Mouse (Mus musculus) neutrophil, adult 5-6 weeks (primary cell): ENCODE results near the gene Metap2. TPM values are rescaled to one million over a fixed set of nuclear protein-coding genes. Genes with fewer than 3 reads are reported as not detected.

Experiments
- ATAC-seq: fragments of 151-379, 151-347 bp; 2 replicates; pipeline ENCODE4 v1.8.0; 2017; ENCODE audit warnings: mild to moderate bottlenecking, moderate TSS enrichment; ENCODE audit not compliant: insufficient number of reproducible peaks, poor library complexity, low FRiP score, severe bottlenecking; ENCODE audit errors: extremely low read depth
- total RNA-seq: library from RNA; stranded (forward); fragments of 200-1000 nt; gene quantifications from 2 replicates; pipeline ENCODE4 v1.2.3, GENCODE M21; 2017

Gene Metap2
- total RNA-seq, 1 experiment from 2014 or later = 85.2 TPM

- ATAC-seq = no peak
Observed at GRCm38 (mm10) chr10:93912917-93913316, 16.0 kb upstream of the Metap2 start.

- ATAC-seq = no peak
Observed at GRCm38 (mm10) chr10:93912136-93912855, 15.4 kb upstream of the Metap2 start.

DNA sequence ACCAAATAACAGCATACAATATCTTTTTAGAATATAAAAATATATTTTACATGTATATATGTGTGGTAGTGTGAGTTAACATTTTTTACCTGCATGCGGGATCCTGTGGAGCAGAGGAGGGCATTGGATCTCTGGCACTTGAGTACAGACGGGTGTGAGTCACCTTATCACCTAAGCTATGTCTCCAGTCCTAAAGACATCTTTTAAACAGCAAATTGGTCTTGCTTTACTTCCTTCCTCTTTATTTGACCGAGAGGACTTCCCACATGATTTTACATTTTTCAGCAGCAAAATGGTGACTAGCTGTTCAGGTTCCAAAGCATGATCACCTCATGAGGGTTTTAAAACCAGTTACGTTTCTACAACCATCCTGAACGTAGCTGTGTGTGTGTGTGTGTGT lies 14.4 kb upstream of the Metap2 start:
- ATAC-seq = no peak

DNA sequence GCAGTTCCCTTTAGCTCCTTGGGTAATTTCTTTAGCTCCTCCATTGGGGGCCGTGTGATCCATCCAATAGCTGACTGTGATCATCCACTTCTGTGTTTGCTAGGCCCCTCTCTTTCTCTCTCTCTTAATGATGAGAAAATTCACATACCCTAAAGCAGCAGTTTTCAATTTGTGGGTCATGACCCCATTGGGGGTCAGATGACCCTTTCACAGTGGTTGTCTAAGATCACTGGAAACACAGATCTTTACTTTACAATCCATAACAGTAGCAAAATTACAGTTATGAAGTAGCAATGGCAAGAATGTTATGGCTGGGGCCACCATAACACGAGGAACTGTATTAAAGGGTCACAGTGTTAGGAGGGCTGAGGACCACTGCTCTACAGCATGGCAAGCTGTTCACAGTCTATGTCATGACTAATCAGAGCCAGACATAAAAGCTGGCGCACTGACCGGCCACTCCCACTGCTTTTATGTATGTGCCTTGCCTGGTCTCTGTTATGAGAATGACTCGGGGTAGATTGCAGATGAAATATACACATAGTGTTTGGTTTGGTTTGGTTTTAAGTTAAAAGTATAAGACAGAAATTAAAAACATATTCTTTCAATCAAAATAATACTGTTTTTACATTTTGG lies 13.0 kb upstream of the Metap2 start:
- no peak for ATAC-seq

GRCm38 (mm10) chr10:93909015-93909414 lies 12.1 kb upstream of the Metap2 start:
- no peak for ATAC-seq

GRCm38 (mm10) chr10:93908540-93908939 lies 11.6 kb upstream of the Metap2 start:
- no peak for ATAC-seq

GRCm38 (mm10) chr10:93907376-93907775 lies 10.5 kb upstream of the Metap2 start:
- no peak for ATAC-seq

GRCm38 (mm10) chr10:93899907-93900306 lies 3.0 kb upstream of the Metap2 start:
- no peak for ATAC-seq

- no peak for ATAC-seq
Observed at GRCm38 (mm10) chr10:93899303-93899702, 2.4 kb upstream of the Metap2 start.

- ATAC-seq = no peak
Observed at GRCm38 (mm10) chr10:93892551-93892950, 4.3 kb downstream of the Metap2 start.

DNA sequence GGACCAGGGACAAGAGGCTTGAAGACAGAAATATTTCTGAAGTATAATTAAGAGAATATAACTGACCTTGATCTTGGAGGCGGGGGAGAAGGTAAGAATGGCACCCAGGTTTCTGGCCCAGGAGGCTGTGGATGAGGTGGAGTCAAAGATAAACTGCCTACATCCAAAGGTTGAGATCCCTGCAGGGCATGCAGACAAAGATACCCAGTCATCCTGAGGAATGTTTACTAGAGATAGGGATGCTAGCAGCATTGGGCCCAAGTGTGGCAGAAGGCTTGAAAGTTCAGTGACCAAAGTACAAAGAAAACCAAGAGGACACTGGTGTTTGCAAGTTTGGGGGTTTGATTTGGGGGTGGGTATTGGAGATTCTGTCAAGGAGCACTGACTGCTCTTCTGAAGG lies 5.9 kb downstream of the Metap2 start:
- ATAC-seq = no peak

GRCm38 (mm10) chr10:93890565-93890964 lies 6.3 kb downstream of the Metap2 start:
- no peak for ATAC-seq

DNA sequence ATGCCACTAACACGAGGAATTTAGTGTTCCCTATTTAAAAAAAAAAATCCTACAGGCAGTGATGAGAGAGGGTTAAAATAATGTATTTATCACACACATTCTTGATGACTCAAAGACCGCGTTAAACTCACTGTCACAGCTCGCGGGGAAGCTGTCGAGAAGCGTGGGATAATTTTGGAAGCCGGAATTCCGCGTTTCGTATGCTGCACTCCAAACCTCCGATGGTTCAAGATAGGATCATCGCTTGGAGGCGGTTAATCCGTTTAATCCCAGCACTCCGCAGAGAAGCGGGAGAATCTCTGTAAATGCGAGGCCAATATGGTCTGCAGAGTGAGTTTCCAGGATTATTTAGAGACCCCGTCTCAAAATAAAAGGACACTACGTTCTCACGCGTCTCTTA lies 6.9 kb downstream of the Metap2 start:
- ATAC-seq = no peak

DNA sequence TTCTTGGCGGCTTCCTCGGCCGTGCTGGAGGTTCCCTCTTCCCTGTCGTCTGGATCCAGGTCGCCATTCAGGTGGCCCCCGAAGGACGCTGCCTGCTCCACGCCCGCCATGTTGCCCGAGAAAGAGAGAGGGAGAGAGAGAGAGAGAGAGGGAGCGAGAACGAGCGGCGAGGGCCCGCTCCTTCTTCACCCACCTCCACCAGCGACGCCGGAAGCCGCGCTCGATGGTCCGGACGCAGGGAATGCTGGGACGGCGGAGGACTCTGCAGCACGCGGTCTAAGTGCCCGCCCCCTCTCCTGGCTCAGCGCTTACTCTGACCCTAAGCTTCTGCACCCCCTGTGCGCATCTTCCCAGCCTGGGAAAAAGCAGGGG lies 7.3 kb downstream of the Metap2 start:
- ATAC-seq = peak; percentile 79

- peak; percentile 7; the same call in 1 of the 2 replicates for ATAC-seq
Observed at GRCm38 (mm10) chr10:93888935-93889578, 7.8 kb downstream of the Metap2 start.

GRCm38 (mm10) chr10:93888590-93888934 lies 8.3 kb downstream of the Metap2 start:
- ATAC-seq = no peak

- no peak for ATAC-seq
Observed at GRCm38 (mm10) chr10:93885839-93886477, 10.9 kb downstream of the Metap2 start.

DNA sequence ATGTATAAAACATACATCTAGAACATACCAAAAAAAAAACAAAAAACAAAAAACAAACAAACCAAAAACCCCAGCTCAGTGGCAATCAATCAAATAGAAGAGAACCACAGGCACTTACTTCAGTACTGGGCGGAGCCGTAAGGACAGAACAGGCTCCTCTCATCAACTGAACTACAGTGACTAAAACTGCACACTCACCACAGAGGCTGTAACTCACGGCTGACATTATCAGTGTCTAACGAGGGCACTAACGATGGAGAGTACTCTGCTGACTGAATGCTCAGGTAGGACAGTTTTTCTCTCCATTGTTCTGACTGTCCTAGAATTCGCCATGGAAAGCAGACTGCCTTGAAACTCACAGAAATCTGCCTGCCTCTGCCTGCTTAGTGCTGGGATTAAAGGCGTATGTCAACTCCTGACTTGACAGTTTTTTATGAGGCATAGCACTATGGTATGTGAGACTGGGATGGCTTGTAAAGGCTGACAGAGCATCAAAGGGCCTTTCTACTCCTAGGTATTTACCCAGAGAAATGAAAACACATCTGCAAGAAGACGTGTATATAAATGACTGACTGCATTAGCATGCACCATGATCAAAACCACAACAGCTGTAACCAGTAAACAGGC lies 14.0 kb downstream of the Metap2 start:
- ATAC-seq = no peak

DNA sequence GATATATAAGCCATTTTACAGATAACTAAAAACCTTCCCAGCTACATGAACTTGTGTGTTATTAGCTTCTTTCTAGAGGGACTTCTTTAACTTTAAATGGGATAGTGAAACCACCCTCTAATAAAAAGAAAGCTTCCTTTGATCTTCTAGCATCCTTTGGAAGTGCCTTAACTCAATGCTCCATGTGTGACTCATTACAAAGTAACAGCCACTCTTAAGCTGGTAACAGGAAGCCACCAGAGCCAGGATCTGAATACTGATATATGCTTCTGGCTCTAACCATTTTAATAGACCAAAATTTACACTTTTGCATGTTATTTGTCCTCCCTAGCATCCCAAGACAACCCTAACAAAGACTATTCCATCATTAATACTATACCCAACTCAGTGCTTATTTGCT lies 15.0 kb downstream of the Metap2 start:
- ATAC-seq = no peak
